ENCODE assay signal across 14 mouse cellular contexts in genomic region chr15:29266767-29267166, GRCm38 (mm10).
"Had no signal": no experiment of that assay in that cellular context is flagged by ENCODE, and none has a peak within 500 bp of the region (broad histone marks: within the 10 kb centered on the region; RNA-seq: fewer than 3 reads in every experiment).

No protein-coding gene starts in this region.

- DNase-seq: gastrocnemius, postnatal 14 days; gastrocnemius, postnatal 36 days; heart, adult 11 months; heart, adult 2 months; heart, postnatal 14 days; heart, postnatal 36 days; kidney, adult 11 months; kidney, adult 2 months; kidney, adult 9 months; kidney, postnatal 14 days; kidney, postnatal 36 days; layer of hippocampus, adult 9-11 months; layer of hippocampus, postnatal 36 days; left cerebral cortex, postnatal 4 days had no signal
